Mouse (Mus musculus) lung, postnatal 36 days (tissue): ENCODE results near the gene Sorbs2.

Source experiments
- DNase-seq: peaks from one replicate; pipeline ENCODE4 v3.0.0; 2022; ENCODE audit warnings: mixed read lengths

Gene Sorbs2

GRCm38 (mm10) chr8:45682845-45683383 is 175.3 kb downstream of the Sorbs2 start:
- no peak for DNase-seq

- no peak for DNase-seq
Measured at GRCm38 (mm10) chr8:45687942-45688695, 180.5 kb downstream of the Sorbs2 start.

- DNase-seq, result no peak
Measured at GRCm38 (mm10) chr8:45689611-45690207, 182.1 kb downstream of the Sorbs2 start.

- no peak for DNase-seq
Measured at GRCm38 (mm10) chr8:45700100-45700499, 192.5 kb downstream of the Sorbs2 start.

GRCm38 (mm10) chr8:45703700-45704101 is 196.1 kb downstream of the Sorbs2 start:
- DNase-seq, result no peak

- no peak for DNase-seq
Measured at GRCm38 (mm10) chr8:45709098-45709497, 201.5 kb downstream of the Sorbs2 start.

- DNase-seq, result no peak
Measured at GRCm38 (mm10) chr8:45709734-45710133, 202.1 kb downstream of the Sorbs2 start.

GRCm38 (mm10) chr8:45712610-45713009 is 205.0 kb downstream of the Sorbs2 start:
- DNase-seq, result no peak

GRCm38 (mm10) chr8:45714806-45715205 is 207.2 kb downstream of the Sorbs2 start:
- no peak for DNase-seq

- no peak for DNase-seq
Measured at GRCm38 (mm10) chr8:45715330-45716027, 207.9 kb downstream of the Sorbs2 start.

- no peak for DNase-seq
Measured at GRCm38 (mm10) chr8:45719776-45720175, 212.2 kb downstream of the Sorbs2 start.

GRCm38 (mm10) chr8:45724204-45724603 is 216.6 kb downstream of the Sorbs2 start:
- peak; percentile 15 for DNase-seq

GRCm38 (mm10) chr8:45725321-45725720 is 217.7 kb downstream of the Sorbs2 start:
- no peak for DNase-seq

- DNase-seq, result no peak
Measured at GRCm38 (mm10) chr8:45729850-45730382, 222.3 kb downstream of the Sorbs2 start.

GRCm38 (mm10) chr8:45730795-45731194 is 223.2 kb downstream of the Sorbs2 start:
- no peak for DNase-seq

GRCm38 (mm10) chr8:45734071-45734470 is 226.5 kb downstream of the Sorbs2 start:
- no peak for DNase-seq

- no peak for DNase-seq
Measured at GRCm38 (mm10) chr8:45737266-45737665, 229.7 kb downstream of the Sorbs2 start.

- DNase-seq, result no peak
Measured at GRCm38 (mm10) chr8:45743326-45743725, 235.7 kb downstream of the Sorbs2 start.

- no peak for DNase-seq
Measured at GRCm38 (mm10) chr8:45743739-45744138, 236.2 kb downstream of the Sorbs2 start.

GRCm38 (mm10) chr8:45751512-45752502 is 244.2 kb downstream of the Sorbs2 start:
- DNase-seq, result no peak

GRCm38 (mm10) chr8:45755482-45755881 is 247.9 kb downstream of the Sorbs2 start:
- no peak for DNase-seq

GRCm38 (mm10) chr8:45755972-45756371 is 248.4 kb downstream of the Sorbs2 start:
- DNase-seq, result no peak
